Mouse (Mus musculus) hindbrain, embryonic 13.5 days (tissue): Measurements from ENCODE around the gene Nlrx1. TPM values are rescaled to one million over a fixed set of nuclear protein-coding genes. Genes with fewer than 3 reads are reported as not detected.
A peak's percentile ranks its signal among the peaks of the same experiment; 100 is the strongest.

ENCODE experiments used
- ATAC-seq: fragments of 200-750 bp; cut with Nextera tagmentation; 2 replicates; pipeline ENCODE4 v1.8.0; 2017; ENCODE audit warnings: moderate TSS enrichment; ENCODE audit not compliant: low FRiP score
- H3K27ac ChIP-seq: fragments of 300-500 bp; sonication (generic); 2 replicates; pipeline ENCODE4 v1.5.1; 2015; ENCODE audit warnings: inconsistent platforms, mild to moderate bottlenecking, moderate library complexity
- H3K27me3 ChIP-seq: fragments of 300-500 bp; sonication (generic); 2 replicates; pipeline ENCODE4 v1.6.1; 2015; ENCODE audit warnings: mild to moderate bottlenecking, inconsistent platforms
- H3K36me3 ChIP-seq: fragments of 300-500 bp; sonication (generic); 2 replicates; pipeline ENCODE4 v1.6.1; 2015; ENCODE audit warnings: mild to moderate bottlenecking, inconsistent platforms
- H3K4me1 ChIP-seq: fragments of 300-500 bp; sonication (generic); replicated peaks from 2 replicates; pipeline ENCODE4 v1.6.1; 2015; ENCODE audit warnings: inconsistent platforms
- H3K4me2 ChIP-seq: fragments of 300-500 bp; sonication (generic); 2 replicates; pipeline ENCODE4 v1.6.1; 2015; ENCODE audit warnings: inconsistent platforms, mild to moderate bottlenecking, moderate library complexity
- H3K4me3 ChIP-seq: fragments of 300-500 bp; sonication (generic); 2 replicates; pipeline ENCODE4 v1.5.1; 2015; ENCODE audit warnings: mild to moderate bottlenecking, inconsistent platforms
- H3K9ac ChIP-seq: fragments of 300-500 bp; sonication (generic); 2 replicates; pipeline ENCODE4 v1.6.1; 2015; ENCODE audit warnings: mild to moderate bottlenecking, inconsistent platforms
- H3K9me3 ChIP-seq: fragments of 300-500 bp; sonication (generic); 2 replicates; pipeline ENCODE4 v1.6.1; 2016; ENCODE audit warnings: inconsistent platforms
- WGBS: fragments of 180-500 bp; shearing (Covaris S2); methylation state at CpG from one replicate; pipeline ENCODE4 v1.1.7; 2015; 5-methylcytosine and 5-hydroxymethylcytosine counted together
- polyA plus RNA-seq: library from polyadenylated mRNA; unstranded; fragments of >200 nt; fragmentation: Nextera tagmentation; extraction: Ambion mirVana; gene quantifications from 2 replicates; pipeline ENCODE4 v1.2.1, GENCODE M21; 2015

Nlrx1 gene
- polyA plus RNA-seq, 1 experiment from 2014 or later, result 4.4 TPM

- WGBS, result 72% methylated on average over 3 of the region's 3 CpGs
- H3K36me3 ChIP-seq, result peaks cover 71% of the 10 kb centered on the region
These were observed 24.1 kb upstream of the Nlrx1 start for GRCm38 (mm10) chr9:44292490-44292889.

GRCm38 (mm10) chr9:44288959-44289291, 20.5 kb upstream of the Nlrx1 start:
- Histone ChIP-seq H3K4me1 (peaks cover 33% of the 10 kb centered on the region), H3K9me3 (no peaks in the 10 kb centered on the region), H3K27ac (peak overlapping the region; percentile 89), H3K4me2 (peak overlapping the region; percentile 95), H3K4me3 (peak overlapping the region; percentile 87), H3K9ac (peak overlapping the region; percentile 96), H3K36me3 (peaks cover 45% of the 10 kb centered on the region), H3K27me3 (0 out of 2 replicates have a peak, but pooled peaks cover 3% of the 10 kb centered on the region)
- WGBS, result 6% methylated on average over 11 of the region's 11 CpGs
- peak; percentile 12; the same call in 1 of the 2 replicates for ATAC-seq

More at GRCm38 (mm10) chr9:44292490-44292889, 24.1 kb upstream of the Nlrx1 start:
- Histone ChIP-seq H3K4me2 (no peak overlapping the region), H3K27ac (no peak overlapping the region), H3K4me3 (no peak overlapping the region), H3K9ac (no peak overlapping the region), H3K27me3 (0 out of 2 replicates have a peak, but pooled peaks cover 3% of the 10 kb centered on the region), H3K9me3 (no peaks in the 10 kb centered on the region), H3K4me1 (peaks cover 13% of the 10 kb centered on the region)
- ATAC-seq, result no peak

GRCm38 (mm10) chr9:44288076-44288958, 19.9 kb upstream of the Nlrx1 start, which contains the start of gene Abcg4:
Gene Abcg4 (minus strand): TSS chr9:44288615.
- ATAC-seq, result peak; percentile 70
- H3K27me3 ChIP-seq, result 0 out of 2 replicates have a peak, but pooled peaks cover 3% of the 10 kb centered on the region
- H3K4me3 ChIP-seq, result peak within 1 kb of the TSS; percentile 87
- peak within 1 kb of the TSS; percentile 95 for H3K4me2 ChIP-seq
- 2% methylated on average over 38 of the region's 38 CpGs for WGBS
- H3K36me3 ChIP-seq, result peaks cover 43% of the 10 kb centered on the region
- peaks cover 33% of the 10 kb centered on the region for H3K4me1 ChIP-seq
- H3K9ac ChIP-seq, result peak within 1 kb of the TSS; percentile 96
- no peaks in the 10 kb centered on the region for H3K9me3 ChIP-seq
- H3K27ac ChIP-seq, result peak within 1 kb of the TSS; percentile 89

GRCm38 (mm10) chr9:44287401-44288075, 19.1 kb upstream of the Nlrx1 start:
- Histone ChIP-seq H3K4me3 (peak overlapping the region; percentile 87), H3K9ac (peak overlapping the region; percentile 96), H3K4me2 (peak overlapping the region; percentile 95), H3K9me3 (no peaks in the 10 kb centered on the region), H3K27me3 (0 out of 2 replicates have a peak, but pooled peaks cover 3% of the 10 kb centered on the region), H3K36me3 (peaks cover 36% of the 10 kb centered on the region), H3K4me1 (peaks cover 33% of the 10 kb centered on the region), H3K27ac (peak overlapping the region; percentile 89)
- ATAC-seq, result peak; percentile 53
- under 1% methylated on average over 47 of the region's 47 CpGs for WGBS

GRCm38 (mm10) chr9:44287003-44287400, 18.6 kb upstream of the Nlrx1 start:
- peaks cover 30% of the 10 kb centered on the region for H3K36me3 ChIP-seq
- ATAC-seq, result peak; percentile 38; the same call in 1 of the 2 replicates
- H3K4me3 ChIP-seq, result peak overlapping the region; percentile 87
- no peaks in the 10 kb centered on the region for H3K9me3 ChIP-seq
- WGBS, result 8% methylated on average over 11 of the region's 11 CpGs
- 0 out of 2 replicates have a peak, but pooled peaks cover 3% of the 10 kb centered on the region for H3K27me3 ChIP-seq
- peak overlapping the region; percentile 89 for H3K27ac ChIP-seq
- peak overlapping the region; percentile 96 for H3K9ac ChIP-seq
- peak overlapping the region; percentile 95 for H3K4me2 ChIP-seq
- H3K4me1 ChIP-seq, result peaks cover 33% of the 10 kb centered on the region

GRCm38 (mm10) chr9:44286256-44286850, 18.0 kb upstream of the Nlrx1 start:
- peak overlapping the region; percentile 95 for H3K4me2 ChIP-seq
- 9% methylated on average over 6 of the region's 6 CpGs for WGBS
- H3K9me3 ChIP-seq, result no peaks in the 10 kb centered on the region
- no peak overlapping the region for H3K27ac ChIP-seq
- ATAC-seq, result no peak
- peak overlapping the region; percentile 87 for H3K4me3 ChIP-seq
- peak overlapping the region; percentile 96 for H3K9ac ChIP-seq
- peaks cover 30% of the 10 kb centered on the region for H3K36me3 ChIP-seq
- H3K4me1 ChIP-seq, result peaks cover 33% of the 10 kb centered on the region
- H3K27me3 ChIP-seq, result 0 out of 2 replicates have a peak, but pooled peaks cover 3% of the 10 kb centered on the region

GRCm38 (mm10) chr9:44283183-44283582, 14.8 kb upstream of the Nlrx1 start:
- H3K9me3 ChIP-seq, result no peaks in the 10 kb centered on the region
- H3K9ac ChIP-seq, result no peak overlapping the region
- peaks cover 48% of the 10 kb centered on the region for H3K36me3 ChIP-seq
- ATAC-seq, result no peak
- H3K4me1 ChIP-seq, result peaks cover 20% of the 10 kb centered on the region
- WGBS, result 66% methylated on average over 5 of the region's 5 CpGs
- no peaks in the 10 kb centered on the region for H3K27me3 ChIP-seq
- no peak overlapping the region for H3K27ac ChIP-seq
- no peak overlapping the region for H3K4me2 ChIP-seq
- no peak overlapping the region for H3K4me3 ChIP-seq

GRCm38 (mm10) chr9:44269973-44270372, 1.6 kb upstream of the Nlrx1 start:
- Histone ChIP-seq H3K27me3 (peaks cover 7% of the 10 kb centered on the region), H3K36me3 (peaks cover 22% of the 10 kb centered on the region), H3K9ac (no peak overlapping the region), H3K27ac (no peak overlapping the region), H3K4me1 (peaks cover 18% of the 10 kb centered on the region), H3K4me3 (no peak overlapping the region), H3K4me2 (no peak overlapping the region), H3K9me3 (no peaks in the 10 kb centered on the region)
- no peak for ATAC-seq
- WGBS, result 88% methylated on average over 4 of the region's 4 CpGs

- peaks cover 13% of the 10 kb centered on the region for H3K36me3 ChIP-seq
- H3K27me3 ChIP-seq, result peaks cover 7% of the 10 kb centered on the region
- H3K4me2 ChIP-seq, result no peak overlapping the region
- H3K4me3 ChIP-seq, result no peak overlapping the region
- H3K4me1 ChIP-seq, result peaks cover 24% of the 10 kb centered on the region
- H3K9ac ChIP-seq, result no peak overlapping the region
- H3K27ac ChIP-seq, result no peak overlapping the region
- ATAC-seq, result no peak
- WGBS, result 83% methylated on average over 3 of the region's 3 CpGs
- no peaks in the 10 kb centered on the region for H3K9me3 ChIP-seq
These were observed 678 bp upstream of the Nlrx1 start for GRCm38 (mm10) chr9:44269077-44269476.

- peak overlapping the region; percentile 78 for H3K9ac ChIP-seq
- peak overlapping the region; percentile 40 for H3K4me3 ChIP-seq
- peaks cover 24% of the 10 kb centered on the region for H3K4me1 ChIP-seq
- H3K36me3 ChIP-seq, result peaks cover 2% of the 10 kb centered on the region; the same call in 1 of the 2 replicates
- no peaks in the 10 kb centered on the region for H3K9me3 ChIP-seq
- peak overlapping the region; percentile 58 for H3K4me2 ChIP-seq
- peak overlapping the region; percentile 64; the same call in 1 of the 2 replicates for H3K27ac ChIP-seq
- peaks cover 7% of the 10 kb centered on the region for H3K27me3 ChIP-seq
- peak; percentile 67 for ATAC-seq
- WGBS, result 7% methylated on average over 28 of the region's 28 CpGs
These were observed 405 bp downstream of the Nlrx1 start for GRCm38 (mm10) chr9:44268027-44268360.

- H3K9ac ChIP-seq, result peak overlapping the region; percentile 78
- H3K4me2 ChIP-seq, result peak overlapping the region; percentile 58
- peak overlapping the region; percentile 40 for H3K4me3 ChIP-seq
- ATAC-seq, result 0 out of 2 replicates have a peak, but pooled peaks have one; percentile 32
- H3K4me1 ChIP-seq, result peaks cover 24% of the 10 kb centered on the region
- H3K27me3 ChIP-seq, result peaks cover 7% of the 10 kb centered on the region
- H3K36me3 ChIP-seq, result no peaks in the 10 kb centered on the region
- peak overlapping the region; percentile 64 for H3K27ac ChIP-seq
- 9% methylated on average over 23 of the region's 23 CpGs for WGBS
- H3K9me3 ChIP-seq, result no peaks in the 10 kb centered on the region
These were observed 926 bp downstream of the Nlrx1 start for GRCm38 (mm10) chr9:44267319-44268026.
